Mouse (Mus musculus): ENCODE results near the gene Dclk1.

Gene Dclk1

DNA sequence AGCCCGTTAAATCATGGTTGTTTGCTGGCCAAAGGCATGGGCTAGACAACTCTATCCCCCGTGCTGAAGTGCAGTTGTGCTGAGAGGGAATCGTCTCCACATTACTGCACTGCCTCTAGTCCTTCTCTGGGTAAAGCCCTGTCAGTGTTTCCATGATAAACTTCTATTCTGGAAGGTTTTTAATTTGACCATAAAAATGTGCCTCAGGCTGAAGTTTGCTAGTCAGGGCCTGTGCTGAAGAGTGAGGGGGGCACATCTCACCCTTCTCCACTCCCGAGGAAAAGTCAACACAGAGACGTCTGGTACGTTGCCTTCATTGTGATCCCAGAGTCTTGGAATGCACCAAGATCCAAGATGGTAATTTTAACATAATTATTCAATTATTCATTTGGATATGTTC lies 294.7 kb downstream of the Dclk1 start:
- in situ Hi-C loops (cut with MboI, MseI): no loop called here

DNA sequence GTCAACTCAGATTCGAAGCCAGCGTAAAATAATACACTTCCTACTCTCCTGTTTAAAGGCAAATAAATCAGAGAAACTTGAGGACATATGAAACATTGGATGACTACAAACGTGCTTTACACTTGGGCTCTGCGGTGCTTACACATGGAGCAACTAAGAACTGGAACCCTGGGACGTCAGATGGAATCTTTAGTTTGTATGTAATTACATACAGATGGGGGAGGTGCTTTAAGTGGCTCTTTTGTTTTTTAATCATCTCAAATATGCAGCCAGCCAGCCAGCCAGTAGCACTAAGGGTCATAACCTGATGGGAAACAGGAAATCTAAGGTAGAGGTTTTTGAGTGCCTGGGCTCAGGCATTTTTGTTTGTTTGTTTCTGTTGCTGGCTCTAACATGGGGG lies 295.6 kb downstream of the Dclk1 start:
- in situ Hi-C loops (cut with MboI, MseI): no loop called here

DNA sequence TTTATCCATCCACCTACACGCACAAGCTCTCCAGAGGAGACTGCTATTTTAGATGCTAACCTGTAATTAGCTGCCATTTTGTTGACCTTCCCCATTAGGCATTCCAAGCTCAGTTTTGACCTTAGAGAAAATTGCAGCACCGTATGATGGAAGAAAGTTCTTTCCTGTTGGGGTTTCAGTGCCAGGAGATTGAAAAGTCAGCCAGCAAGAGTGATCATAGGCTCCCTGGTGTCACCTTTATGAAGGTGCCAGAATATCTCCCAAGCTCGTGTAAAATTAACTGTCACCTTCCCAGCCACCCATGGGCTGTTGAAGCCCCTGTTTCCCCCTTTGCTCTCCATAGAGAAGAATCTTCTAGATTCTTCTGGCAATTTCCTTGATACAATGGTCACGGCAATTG lies 297.2 kb downstream of the Dclk1 start:
- in situ Hi-C loops (cut with MboI, MseI): no loop called here

DNA sequence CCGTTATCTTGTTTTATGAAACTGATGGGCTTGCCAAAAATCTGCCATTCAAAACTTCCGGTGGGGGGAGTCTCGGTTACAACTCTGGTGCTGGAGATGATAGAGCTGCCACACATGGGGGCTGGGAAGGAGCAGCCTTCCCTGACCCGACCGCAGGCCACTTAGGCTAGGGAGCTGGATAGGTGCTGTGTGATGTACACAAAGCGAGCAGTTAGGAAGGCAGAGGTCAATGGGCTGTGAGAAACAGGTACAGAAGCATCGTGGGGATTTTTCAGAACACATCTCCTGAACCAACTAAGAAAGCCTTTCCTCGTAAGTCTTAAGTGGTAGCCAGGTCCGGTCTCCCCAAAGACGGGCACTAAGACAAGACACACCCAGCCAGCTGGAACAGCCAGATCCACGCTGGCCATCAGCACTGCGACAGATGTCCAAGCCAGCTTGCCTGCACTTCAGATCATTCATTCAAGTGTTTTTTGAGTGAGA lies 297.7 kb downstream of the Dclk1 start:
- in situ Hi-C loops (cut with MboI, MseI): no loop called here

DNA sequence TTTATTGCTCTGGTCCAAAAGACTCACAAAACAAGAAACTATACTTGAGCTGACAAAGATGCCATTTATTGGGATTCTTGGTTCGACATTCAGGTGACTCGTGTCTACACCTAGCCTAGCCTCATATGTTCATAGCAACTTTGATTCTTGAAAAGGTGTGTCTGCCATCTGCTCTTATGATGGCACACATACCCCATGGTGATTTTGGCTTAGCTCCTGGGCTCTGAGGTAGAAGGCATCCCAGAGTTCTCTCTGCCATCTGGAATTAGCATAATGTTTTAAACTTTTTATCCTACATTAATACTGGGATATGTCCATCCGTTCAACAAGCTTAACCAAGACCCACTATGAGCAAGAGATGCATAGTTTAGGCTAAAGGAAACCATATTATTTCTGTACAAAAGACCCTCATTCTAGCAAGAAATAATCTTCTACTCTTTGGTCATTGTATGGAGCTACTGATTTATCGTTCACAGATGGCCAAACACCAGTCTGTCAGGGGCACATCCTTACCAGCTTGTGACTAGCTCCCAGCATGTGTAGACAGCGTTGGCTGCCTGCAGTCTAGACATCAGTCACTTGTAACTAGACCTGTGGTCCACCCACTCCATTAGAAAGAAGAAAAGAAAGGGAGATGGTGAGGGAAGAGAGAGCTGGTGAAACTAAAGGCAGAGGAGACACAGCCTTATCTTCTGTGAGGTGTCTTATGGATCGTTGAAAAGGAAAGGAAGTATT lies 298.4 kb downstream of the Dclk1 start:
- in situ Hi-C loops (cut with MboI, MseI): no loop called here

DNA sequence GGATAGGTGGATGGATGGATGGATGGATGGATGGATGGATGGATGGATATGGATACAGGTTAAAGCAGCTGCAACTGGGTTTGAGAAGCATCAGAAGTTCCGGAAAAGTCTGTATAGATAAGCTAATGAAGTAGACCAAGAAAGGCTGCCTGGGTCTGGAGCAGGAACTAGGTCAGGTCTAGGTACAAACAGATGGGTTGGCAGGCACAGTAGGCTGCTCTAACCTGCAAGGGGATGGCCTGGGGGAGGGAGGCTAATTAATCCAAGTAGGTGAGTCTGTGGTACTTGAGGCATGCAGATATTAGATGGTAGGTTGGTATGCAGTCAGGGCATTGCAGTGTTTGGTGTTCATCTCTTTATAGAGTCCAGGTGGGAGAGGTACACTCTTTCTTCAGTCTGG lies 299.6 kb downstream of the Dclk1 start:
- in situ Hi-C loops (cut with MboI, MseI): no loop called here

DNA sequence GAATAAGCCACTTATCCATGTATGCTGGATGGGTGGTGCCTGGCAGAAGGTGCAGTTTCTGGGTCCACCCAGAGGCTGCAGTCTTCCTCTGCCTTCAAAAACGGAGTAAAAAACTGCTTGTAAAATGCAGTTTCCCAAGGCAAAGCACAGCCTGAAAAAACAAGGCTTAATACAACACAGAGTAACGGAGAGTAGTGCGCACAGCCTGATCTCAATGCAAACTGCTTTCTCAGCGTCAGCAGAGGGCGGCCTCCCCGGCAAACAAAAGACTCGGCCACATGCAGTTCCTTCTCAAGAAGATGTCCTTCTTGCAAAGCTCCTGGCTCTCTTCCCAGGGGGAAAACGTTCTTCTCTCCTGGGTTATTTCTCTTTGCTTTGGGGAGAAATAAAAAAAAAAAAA lies 300.1 kb downstream of the Dclk1 start:
- in situ Hi-C loops (cut with MboI, MseI): no loop called here

DNA sequence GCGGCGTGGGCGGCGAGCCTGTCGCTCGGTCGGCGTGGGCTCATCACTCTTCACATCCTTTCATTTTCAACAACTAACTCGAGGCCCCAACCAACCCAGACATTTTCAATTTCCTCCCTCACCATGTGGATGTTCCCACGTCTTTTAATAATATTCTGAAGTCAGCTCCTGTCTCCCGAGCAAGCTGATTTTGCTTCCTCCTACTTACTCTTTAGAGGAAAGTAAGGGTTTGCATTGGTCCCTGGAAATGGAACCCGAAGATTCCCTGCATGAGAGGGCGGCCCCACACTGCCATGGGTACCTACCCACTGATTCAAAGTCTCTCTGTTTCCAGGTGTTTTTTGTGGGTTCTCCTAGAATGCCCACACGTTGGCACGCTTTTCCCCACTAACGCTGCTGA lies 300.8 kb downstream of the Dclk1 start:
- in situ Hi-C loops (cut with MboI, MseI): no loop called here

DNA sequence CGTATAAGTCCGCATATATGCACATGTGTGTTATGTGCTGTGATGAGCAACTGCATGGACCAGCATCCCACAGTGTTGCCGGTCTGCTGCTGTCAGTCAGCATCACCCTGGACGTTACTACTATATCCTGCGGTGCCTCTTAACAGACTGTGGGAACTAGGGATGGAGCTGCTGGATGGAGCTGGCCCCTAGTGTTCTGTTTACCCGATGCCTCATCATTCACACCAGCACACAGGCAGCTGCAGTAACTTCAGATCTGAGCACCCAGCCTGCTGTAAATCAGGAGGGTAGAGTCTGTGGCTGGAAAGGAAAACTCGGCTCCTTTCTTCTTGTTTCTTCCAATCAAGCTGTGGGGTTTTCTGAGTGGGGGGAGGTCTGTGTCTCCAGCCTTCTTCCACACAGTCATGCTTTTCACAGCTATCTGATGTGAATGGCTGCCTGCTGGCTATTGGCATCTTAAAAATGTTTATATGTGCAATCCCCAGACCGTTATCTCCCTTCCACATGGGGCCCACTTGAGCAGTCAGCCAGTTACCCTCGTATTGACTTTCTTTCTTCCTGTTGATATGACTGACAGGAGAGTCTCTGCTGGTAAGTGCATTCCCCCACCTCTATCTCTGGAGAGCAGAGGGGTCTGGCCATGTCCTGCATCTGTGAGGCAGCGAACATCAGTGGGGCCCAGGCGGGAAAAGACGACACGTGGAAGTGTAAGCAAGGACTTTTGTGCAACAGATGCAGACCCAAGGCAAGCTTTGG lies 301.9 kb downstream of the Dclk1 start:
- in situ Hi-C loops (cut with MboI, MseI): no loop called here

DNA sequence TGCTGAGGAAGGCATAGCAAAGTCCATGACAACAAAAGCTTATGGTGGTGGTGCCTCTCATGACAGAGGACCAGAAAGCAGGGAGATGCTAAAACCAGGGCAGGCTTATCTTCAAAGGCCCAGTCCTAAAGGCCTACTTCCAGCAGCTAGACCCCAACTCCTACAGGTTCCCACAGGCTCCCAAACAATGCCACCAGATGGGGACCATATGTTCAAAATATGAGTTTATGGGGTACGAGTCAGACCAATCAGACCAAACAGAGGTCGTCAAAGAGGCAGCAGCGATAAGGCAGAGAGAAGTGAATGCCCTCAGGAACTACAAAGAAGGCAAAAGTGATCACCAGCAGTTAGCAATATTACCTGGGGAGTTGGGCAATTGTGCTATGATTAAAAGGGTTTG lies 303.1 kb downstream of the Dclk1 start:
- in situ Hi-C loops (cut with MboI, MseI): no loop called here

DNA sequence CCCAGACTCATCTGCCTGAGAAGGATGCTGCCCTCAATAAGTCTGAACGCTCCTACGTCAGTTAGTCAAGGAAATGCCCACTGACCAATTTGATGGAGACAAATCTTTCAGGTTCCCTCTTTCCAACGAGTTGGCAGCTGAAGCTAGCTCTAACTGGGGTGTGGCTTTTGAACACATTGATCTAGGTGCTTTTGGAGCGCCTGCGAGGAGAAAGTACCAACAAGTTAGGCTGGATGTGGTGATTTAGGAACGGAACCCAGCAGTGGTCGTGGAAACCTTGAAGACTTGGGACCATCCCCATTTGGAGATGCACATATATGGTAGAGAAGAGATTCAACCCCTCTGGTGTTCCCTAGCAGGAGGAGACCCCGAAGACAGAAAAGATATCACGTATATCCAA lies 303.8 kb downstream of the Dclk1 start:
- in situ Hi-C loops (cut with MboI, MseI): no loop called here

DNA sequence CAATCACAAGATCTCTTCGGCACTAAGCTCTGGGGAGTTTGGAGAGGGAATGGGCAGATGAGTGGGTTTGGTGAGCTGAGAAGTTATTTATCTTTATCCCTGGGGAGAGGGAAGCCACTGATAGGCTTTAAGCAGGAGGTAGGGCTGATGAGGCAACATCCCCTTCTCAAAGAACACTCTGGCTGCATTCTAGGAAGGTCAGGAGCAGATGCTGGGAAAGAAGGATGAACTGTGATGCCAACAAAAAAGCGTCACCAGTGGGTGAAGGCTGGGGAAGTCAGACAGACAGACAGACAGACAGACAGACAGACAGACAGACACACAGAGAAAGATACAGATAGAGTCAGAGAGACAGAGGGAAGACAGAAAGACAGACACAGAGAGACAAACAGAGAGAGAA lies 304.9 kb downstream of the Dclk1 start:
- in situ Hi-C loops (cut with MboI, MseI): no loop called here

DNA sequence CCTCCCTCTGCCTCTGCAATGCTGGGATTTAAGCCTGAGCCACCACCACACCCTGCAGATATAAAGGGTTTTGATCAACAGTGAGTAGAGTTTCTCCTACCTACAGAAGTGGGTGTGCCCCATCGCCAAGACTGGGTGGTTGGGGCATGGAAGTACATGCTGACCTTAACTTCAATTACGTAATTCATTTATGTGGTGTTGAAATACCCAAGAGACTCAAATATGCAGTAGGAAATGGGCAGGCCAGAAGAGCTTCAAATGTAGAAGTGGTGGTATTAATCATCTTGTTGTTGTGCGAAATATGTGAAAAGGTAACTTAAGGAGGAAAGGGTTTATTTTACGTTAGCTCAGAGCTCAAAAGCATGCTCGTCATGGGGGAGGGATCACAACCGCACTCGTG lies 307.2 kb downstream of the Dclk1 start:
- in situ Hi-C loops (cut with MboI, MseI): no loop called here

DNA sequence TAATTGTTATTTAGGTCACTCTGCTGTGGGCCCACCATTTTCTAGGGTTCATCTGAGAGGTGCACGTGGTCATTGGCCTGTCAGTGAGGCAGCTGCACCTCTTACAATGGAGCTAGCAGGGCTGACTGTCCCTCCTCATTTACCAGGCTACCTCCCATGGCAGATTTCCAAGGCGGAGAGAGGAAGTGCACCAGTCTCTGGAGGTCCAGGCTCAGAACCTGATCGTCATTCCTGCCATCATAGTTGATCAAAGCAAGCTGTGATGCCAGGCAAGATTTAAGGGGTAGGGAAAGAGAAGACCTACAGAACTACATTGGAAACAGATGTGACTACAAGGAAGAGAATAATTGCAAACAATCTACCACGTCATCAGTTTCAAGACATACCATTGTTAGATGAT lies 308.8 kb downstream of the Dclk1 start:
- in situ Hi-C loops (cut with MboI, MseI): no loop called here

DNA sequence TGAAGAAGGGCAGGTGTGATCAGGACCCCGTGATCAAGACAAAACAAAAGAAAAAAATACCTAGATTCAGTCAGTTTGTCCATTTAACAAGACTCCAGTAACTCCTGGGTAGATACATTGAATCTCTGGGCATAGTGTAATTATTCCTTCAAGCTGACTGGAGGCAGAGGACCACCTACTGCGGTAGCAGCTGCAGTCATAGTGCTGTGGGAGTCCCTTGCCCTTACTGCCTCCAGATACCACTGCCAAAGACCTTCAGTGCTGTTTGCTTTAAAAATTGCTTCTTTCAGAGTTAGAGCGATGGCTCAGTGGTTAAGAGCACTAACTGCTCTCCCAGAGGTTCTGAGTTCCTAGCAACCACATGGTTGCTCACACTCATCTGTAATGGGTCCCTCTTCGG lies 309.7 kb downstream of the Dclk1 start:
- in situ Hi-C loops (cut with MboI, MseI): no loop called here

DNA sequence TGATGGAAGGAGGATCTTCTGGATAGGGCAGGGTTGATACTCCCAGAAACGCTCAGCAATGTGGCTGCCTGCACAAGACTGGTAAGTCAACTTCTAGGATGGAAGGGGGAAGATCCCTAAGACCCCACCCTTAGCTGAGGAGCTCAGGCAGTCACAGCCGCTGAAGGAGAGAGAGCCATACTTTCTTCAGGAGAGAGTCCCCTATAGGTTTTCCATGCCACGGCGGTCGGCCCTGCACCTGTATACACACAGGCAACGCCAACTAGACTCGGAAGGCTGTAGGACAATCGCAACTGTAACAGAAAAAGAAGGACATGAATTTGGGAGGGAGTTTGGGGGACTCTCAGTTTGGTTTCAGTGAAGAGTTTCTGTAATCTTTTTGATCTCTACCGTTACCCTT lies 310.9 kb downstream of the Dclk1 start:
- in situ Hi-C loops (cut with MboI, MseI): no loop called here

DNA sequence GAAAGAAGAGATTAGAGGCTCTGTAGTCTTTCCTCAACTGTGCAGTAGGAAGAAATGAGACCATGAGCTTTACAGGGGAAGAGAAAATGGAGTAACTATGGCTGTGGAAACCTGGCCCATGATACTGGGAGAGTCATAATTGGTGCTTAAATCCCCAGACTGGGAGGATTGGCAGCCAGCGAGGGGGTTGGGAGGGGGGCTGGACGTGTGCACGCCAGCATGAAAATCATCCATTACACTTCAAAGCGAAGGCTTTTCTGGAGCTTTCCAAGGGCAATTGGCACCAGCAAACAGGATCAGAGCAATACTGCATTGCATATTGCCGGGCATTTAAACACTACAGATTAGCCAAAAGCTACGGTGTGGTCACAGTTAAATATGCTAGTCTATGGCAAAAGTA lies 313.7 kb downstream of the Dclk1 start:
- in situ Hi-C loops (cut with MboI, MseI): loop anchor here (5.0 kb wide), 1 partner anchor 56 kb away; no protein-coding TSS in a partner anchor

DNA sequence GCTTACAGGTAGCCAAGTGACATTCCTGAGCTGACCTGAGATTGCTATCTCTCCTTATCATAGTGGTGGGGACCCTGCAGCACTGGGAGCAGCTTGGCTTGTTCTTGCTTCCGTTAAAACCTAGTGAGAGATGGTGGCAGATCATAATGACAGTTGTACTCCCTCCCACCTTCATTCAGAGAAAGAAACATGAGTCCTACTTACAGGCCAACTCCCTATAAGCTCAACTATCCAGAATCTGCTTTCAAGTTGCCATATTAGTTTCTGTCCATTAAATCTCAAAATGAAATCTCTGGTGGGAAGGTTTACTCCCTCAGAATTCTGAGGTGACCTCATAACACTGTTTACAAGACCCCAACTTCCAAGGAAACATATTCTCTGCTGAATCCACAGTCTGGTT lies 316.4 kb downstream of the Dclk1 start:
- in situ Hi-C loops (cut with MboI, MseI): loop anchor here (5.0 kb wide), 1 partner anchor 54 kb away; no protein-coding TSS in a partner anchor

DNA sequence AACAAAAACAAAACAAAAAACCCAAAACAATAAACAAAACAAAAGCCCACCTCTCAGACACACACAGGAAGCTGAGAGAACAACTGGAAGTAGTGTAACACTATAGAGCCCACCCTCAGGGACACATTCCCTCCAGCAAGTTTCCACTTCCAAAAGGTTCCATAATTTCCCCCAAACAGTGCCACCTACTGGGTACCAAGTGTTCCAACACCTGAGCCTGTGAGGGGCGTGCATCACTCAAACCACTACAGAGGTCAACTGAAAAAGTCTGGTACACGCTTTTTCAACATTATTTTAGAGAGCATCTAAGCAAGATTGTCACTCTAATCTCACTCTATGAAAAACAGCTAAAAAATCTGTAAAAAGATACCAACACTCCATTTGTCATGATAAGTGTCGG lies 325.3 kb downstream of the Dclk1 start:
- in situ Hi-C loops (cut with MboI, MseI): loop anchor here (5.0 kb wide), 1 partner anchor 65 kb away; no protein-coding TSS in a partner anchor

DNA sequence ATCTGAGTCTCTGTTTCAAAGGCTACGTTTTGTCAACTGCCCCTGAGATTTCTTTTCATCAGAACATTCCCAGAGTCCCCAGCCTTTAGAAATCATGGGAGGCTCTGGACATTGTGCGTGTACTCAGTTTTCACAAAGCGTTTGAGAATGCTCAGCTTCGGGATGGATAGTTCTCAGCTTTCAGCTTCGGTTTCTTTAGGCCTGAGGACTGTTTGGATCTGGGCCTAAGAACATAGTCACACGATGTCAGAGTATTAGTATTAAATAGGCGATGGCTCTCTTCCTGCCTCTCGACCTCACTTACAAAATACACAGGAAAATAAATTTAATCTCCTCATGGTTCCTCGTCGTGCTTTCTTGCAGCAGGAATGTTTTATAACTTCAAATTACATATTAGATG lies 327.4 kb downstream of the Dclk1 start:
- in situ Hi-C loops (cut with MboI, MseI): loop anchor here (5.0 kb wide), 1 partner anchor 63 kb away; no protein-coding TSS in a partner anchor

DNA sequence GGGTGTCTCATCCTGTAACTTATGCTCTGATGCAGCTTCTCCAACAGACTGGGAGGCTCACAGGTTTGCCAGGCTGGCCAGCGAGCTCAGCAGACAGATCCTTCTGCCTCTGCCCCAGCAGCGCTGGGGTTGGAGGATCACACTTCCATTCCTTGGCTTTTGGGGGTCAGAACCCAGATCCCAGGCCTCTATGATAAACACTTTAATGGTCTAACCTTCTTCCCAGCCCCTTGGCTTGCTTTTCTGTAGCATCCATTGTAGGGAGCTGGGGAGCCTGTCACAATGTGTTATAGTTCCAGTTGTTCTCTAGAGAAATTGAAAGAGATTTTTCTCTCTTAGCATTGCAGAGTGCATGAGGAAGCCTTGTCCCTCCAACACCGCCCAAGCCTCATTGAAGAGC lies 328.9 kb downstream of the Dclk1 start:
- in situ Hi-C loops (cut with MboI, MseI): no loop called here

DNA sequence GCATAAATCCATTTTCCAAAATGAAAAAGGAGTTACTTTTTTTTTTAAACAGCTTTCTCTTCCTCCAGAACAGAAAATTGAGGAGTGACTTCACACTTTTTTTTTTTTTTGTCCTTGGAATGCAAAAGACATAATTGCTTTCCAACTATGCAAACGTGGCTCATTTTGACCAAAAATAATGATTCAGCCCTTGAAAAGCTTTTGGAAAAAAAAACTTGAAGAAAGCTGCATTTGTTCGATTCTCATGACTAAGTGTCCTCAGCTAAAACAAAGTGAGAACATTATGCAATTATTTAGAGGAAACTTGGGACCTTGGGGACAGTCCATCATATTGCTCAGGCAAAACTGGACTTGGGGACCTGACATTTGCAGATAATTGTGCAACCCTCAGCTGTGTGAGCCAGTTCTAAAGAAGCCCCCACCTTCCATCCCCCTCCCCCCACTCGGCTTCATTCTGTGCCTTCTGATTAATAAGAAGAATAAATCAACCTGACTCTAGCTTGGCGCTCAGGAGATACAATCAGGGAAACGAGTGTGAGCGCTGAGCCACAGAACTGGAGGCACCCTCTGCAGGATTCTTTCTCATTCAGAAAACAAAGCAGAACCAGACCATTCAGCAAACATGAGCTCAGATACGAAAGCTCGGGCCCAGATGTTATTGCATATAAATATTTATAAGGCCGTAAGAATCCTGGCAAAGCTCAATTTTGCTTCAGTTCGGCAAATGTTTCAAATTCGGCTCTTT lies 329.6 kb downstream of the Dclk1 start:
- in situ Hi-C loops (cut with MboI, MseI): no loop called here
